Mouse (Mus musculus) embryonic stem cell, embryonic (primary cell): ENCODE measurements at regions not wholly inside any gene's neighbourhood (a gene's known extent, or its start where the extent isn't known, plus 50 kb on each side); places are given as distances from the start of the nearest gene placed in this dataset.

Experiments used
- CTCF ChIA-PET, 4 experiments: fragments of 300-600 bp in 2 of 4; fragments of 350-600 bp in 2 of 4; sonication (Branson Sonifier 250); formaldehyde crosslinking; loops; one replicate each; lab custom pipeline; 2022; ENCODE audit warnings: inconsistent platforms in 2 of 4; lab: Charles Lee
- POLR2A ChIA-PET, 4 experiments: fragments of 300-600 bp in 2 of 4; fragments of 350-600 bp in 2 of 4; sonication (Branson Sonifier 250); formaldehyde crosslinking; loops; one replicate each; lab custom pipeline; 2022; ENCODE audit warnings: antibody characterized with exemption in 4 of 4, inconsistent platforms in 1 of 4; lab: Charles Lee

DNA sequence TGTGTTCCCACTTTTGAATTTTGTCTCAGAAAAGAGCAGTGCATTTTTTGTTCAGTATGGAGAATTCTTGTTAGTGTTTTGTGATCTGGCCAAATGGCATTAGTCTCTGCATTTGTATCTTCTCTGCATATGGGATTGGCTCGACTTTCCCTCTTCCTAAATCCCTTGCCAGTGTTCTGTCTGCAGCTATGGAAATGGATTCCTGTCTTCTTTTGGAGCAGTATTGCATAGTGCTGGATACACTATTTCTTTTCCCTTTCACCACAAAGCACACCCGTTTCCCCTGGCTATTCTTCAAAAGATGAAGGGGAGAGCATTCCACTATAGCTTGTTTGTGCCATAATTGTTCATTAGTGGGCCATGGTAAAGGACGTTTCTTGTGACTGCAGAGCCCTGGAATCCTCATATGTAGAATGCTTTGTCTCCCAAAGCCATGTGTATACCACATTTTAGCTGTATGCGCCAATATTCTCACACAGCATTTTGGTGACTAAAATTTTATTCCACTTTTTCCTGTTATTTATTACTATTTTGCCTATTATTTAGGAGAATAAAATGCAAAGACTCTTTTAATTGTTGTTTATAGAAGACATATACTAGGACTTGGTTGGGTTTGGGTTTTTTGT lies 197.8 kb downstream of the Hs3st1 start:
- CTCF ChIA-PET = no interaction called here
- POLR2A ChIA-PET = no interaction called here

DNA sequence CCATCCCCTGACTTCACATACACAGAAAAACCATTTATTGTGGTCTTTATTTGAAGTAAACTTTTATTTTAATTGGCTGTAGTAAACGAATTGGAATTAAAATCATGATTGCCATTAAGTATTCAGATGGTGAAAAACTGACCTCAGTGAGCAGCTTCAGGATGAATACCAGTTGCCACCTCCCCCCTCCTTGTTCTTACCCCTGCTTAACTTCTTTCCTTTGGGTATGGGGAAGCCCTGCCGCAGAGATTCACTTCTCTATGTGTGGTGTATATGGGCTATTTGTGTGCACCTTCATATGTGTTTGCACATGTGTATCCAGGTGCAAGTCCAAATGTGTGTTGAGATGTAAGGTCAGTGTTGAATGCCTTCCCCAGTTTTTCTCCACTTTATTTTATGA lies 218.2 kb downstream of the Hs3st1 start:
- CTCF ChIA-PET = no interaction called here
- POLR2A ChIA-PET = interaction anchor here in 1 of 4 experiments (0.6 kb wide), 1 partner anchor 955 kb away, joined by 3 read pairs; no protein-coding TSS in a partner anchor

- CTCF ChIA-PET = interaction anchor here in 1 of 4 experiments (0.6 kb wide), 1 partner anchor 33 kb away, joined by 3 read pairs; no protein-coding TSS in a partner anchor
- POLR2A ChIA-PET = no interaction called here
Observed at GRCm38 (mm10) chr5:39536351-39536750, 218.9 kb downstream of the Hs3st1 start.

DNA sequence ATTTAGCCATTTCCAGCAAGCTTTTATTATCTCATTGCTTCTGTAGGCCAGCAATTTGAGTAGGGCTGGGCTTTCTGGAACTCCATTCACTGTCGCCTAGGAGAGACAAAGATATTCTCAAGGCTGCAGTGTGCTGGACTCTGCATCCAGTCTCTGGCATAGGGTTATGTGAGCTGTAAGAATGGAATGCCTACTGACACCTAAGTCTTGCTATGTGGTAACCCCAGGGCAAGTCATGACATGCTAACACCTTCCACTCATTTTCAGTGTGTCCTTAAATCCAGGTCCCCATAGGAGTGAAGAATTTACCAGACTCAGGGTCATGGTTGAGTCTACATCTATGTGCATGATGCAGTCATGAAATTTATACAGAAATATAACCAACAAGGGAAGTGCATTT lies 245.0 kb downstream of the Hs3st1 start:
- POLR2A ChIA-PET = no interaction called here
- CTCF ChIA-PET = no interaction called here

DNA sequence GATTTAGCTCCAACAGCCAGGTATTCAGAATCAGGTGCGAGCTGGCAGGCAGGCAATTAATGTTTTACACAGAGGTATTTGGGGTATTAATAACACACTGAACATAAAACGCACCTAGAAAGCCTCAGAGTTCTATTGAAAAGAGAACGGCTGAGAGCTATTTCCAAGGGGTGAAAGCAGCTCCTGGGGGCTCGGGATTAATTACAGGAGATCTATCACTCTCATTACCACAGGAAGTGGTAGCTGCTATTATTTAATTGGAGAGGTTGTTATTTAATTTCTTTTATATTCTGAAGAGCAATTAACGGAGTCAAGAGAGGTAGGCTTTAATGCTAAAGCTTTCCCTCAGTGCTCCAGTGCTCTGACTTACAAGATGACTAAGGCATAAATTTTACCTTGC lies 272.5 kb downstream of the Hs3st1 start:
- CTCF ChIA-PET = no interaction called here
- POLR2A ChIA-PET = no interaction called here

DNA sequence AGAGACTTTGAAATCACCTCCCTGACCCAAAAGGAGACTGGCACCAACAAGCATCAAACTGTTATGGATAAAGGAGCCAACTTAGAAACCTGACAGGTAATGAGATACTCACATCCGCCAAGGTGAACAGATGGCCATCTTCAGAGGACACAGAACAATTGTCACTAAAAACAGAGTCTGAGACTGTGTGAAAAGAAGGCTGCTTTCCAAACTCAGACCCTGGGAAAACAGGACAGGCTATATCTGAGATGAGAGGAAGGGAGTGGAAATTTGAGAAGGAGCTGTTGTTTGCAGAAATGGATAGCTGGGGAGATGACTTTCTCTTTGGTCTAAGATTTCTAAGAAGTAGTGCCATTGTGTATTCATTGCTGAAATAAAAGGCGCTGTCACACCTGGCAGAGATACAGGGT lies 297.2 kb downstream of the Hs3st1 start:
- CTCF ChIA-PET = no interaction called here
- POLR2A ChIA-PET = no interaction called here

- ChIA-PET CTCF (no interaction called here), POLR2A (interaction anchor here in 1 of 4 experiments (0.6 kb wide), 1 partner anchor 521 kb away, joined by 3 read pairs; no protein-coding TSS in a partner anchor)
Observed at GRCm38 (mm10) chr5:39453706-39454105, 301.6 kb downstream of the Hs3st1 start.

DNA sequence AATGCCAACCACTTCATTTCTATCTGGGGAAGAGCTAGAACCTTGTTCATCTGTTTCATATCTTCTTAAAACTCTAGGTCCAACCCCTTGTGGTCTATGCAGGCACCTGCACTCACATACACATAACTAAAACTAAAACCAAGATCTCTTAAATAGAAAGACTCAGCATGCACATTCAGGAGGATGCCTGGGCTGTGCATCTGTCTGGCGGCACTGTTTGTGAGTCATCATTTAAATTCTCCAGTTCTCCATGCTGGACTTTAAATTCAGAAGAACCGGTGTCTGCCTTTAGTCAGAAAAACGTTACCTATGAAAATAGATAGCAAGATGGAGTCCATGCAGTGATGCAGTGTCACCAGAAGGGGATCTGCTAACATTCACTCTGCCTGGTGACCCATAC lies 314.5 kb downstream of the Hs3st1 start:
- ChIA-PET CTCF (no interaction called here), POLR2A (no interaction called here)

- ChIA-PET POLR2A (no interaction called here), CTCF (no interaction called here)
Observed at GRCm38 (mm10) chr5:39437463-39438201, 317.6 kb downstream of the Hs3st1 start.

DNA sequence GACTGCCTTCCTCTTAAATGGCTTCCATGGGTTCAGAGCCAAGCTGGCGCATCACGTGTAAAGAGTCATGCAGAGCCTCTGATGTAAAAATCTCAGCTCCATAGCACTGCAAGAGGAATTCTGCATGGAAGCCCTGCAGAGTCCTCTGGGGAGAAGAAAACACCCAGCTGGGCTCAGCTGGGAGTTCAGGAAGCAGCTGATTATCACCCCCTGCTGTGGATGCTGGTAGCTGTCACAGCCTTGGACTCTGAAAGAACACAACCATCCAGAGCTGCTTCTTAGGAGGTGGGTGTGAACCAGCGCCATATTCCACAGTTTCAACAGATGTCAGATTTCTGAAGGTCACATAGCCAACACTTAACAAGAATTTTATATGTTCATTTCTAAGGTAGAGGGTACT lies 329.2 kb downstream of the Hs3st1 start:
- ChIA-PET CTCF (no interaction called here), POLR2A (interaction anchor here in 1 of 4 experiments (0.6 kb wide), 1 partner anchor 519 kb away, joined by 3 read pairs; no protein-coding TSS in a partner anchor)

DNA sequence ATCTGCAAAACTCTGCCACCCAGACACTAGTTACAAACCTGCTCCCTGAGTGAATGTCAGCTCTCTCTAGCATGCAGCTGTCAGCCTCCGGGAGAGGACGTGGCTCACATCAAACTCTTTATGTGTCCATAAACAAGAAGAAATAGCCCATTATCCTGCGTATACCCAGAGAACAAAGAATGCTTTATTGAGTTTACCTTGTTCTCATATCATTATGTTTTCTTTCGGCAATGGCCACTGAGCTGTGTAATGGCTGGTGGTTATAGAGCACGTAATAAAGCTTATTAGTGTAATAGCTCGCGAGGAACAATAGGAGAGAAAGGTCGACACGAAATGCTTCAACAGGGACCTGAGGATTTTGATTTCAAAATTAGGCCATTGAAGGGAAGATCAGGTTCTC lies 331.6 kb downstream of the Hs3st1 start:
- ChIA-PET POLR2A (no interaction called here), CTCF (no interaction called here)

- ChIA-PET POLR2A (no interaction called here), CTCF (no interaction called here)
Observed at GRCm38 (mm10) chr5:39418795-39419194, 336.5 kb downstream of the Hs3st1 start.

DNA sequence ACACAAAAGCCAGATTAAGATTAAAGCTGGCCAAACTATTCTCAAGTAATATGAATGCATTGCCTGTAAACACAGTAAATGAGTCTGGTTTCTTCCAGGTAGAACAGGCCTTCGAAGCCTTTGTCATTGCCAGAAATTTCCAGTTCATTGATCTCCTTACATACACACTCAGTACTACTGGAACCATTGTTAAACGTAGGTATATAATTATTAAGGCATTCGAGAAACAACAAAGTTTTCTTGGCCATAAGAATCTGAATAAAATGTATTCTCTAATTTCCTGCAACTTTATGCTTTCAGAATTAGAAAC lies 337.5 kb downstream of the Hs3st1 start:
- ChIA-PET CTCF (no interaction called here), POLR2A (no interaction called here)

- ChIA-PET POLR2A (no interaction called here), CTCF (no interaction called here)
Observed at GRCm38 (mm10) chr5:39417121-39417844, 338.0 kb downstream of the Hs3st1 start.

DNA sequence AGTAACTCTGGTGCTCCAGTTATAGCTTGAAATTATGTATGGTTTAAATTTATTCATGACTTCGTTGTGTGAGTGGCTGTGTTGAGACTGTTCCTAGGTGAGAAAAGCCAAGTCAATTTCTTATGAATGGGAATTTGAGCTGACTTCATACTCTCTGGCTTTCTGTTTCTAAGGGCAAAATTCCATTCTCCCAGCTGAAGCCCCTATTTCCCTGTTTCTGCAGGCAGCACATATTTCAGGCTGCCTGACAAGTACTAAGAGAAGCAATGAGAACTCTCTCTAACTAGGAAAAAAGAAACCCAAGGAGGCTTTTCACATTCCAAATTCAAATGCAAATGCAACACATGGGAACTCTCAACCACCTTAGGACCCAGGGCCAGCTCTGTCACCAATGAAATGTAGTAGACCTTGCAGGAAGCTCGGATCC lies 338.7 kb downstream of the Hs3st1 start:
- ChIA-PET CTCF (no interaction called here), POLR2A (no interaction called here)

GRCm38 (mm10) chr5:39412756-39413155 lies 342.5 kb downstream of the Hs3st1 start:
- POLR2A ChIA-PET = interaction anchor here in 1 of 4 experiments (0.7 kb wide), 1 partner anchor 346 kb away, joined by 6 read pairs; no protein-coding TSS in a partner anchor
- CTCF ChIA-PET = interaction anchor here in 1 of 4 experiments (0.7 kb wide), 1 partner anchor 1943 kb away, joined by 10 read pairs; no protein-coding TSS in a partner anchor

DNA sequence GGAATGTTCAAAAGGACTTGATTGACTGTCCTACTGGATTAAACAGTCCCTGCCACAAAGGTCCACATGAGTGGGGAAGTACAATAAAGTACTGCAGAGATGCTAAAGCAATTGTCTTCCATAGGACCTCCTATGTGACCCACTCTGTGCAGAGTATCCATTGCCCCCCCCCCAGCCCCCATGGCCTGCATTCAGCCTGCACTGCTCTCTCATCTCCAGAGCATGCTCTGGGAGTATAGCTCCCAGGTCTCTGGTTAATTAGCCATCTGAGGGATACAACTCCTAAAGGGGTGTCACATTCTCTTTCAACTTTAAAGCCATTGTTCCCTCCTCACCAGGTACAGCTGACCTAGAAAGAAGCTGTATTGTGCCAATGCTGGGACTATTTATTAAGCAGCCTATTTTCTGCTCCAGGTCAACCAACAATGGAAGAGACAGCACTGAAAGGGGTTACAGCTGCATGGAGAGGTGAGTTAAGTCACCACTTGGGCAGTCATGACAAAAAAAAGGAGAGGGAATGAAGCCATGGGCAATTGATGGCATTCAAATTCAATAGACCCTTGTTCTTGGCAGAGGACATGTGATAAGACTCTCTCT lies 364.8 kb downstream of the Hs3st1 start:
- POLR2A ChIA-PET = no interaction called here
- CTCF ChIA-PET = no interaction called here

- POLR2A ChIA-PET = no interaction called here
- CTCF ChIA-PET = no interaction called here
Observed at GRCm38 (mm10) chr5:39384410-39384809, 370.9 kb downstream of the Hs3st1 start.

DNA sequence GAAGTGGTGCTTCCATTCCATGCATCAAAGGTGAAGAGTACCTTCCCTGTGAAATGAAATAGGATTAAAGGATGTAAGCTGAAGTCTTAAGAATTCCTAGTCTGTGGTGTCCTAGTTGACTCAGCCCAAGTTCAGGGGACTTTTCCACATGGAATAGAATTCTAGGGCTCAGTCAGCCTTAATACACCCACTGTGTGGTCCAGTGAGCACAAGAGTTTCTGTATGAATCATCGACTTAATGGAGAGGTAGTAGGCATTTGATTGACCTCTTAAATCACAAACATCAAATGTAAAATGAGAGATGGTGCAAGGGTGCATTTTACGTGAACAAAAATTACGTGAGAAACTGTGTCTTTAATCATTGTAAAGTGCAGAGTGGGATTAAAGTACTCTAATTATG lies 381.1 kb downstream of the Hs3st1 start:
- CTCF ChIA-PET = no interaction called here

DNA sequence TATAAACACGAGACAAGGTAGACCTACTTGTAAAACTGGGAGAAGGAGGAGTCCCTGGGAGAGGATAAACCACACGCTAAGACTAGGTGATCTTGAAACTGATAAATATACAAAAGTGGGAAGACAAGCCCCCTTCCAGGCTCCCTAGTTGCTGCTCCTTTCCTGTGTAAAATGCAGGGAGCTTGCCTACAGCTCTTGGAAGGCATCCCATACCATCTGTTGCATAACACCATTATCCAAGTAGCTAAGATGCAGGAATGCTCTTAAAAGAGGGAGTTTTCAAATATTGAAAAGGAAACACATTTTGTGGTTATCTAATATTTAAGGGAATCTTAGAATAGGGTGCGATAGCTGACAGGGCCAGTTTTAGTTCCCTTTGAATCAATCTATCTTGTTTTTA lies 406.6 kb downstream of the Hs3st1 start:
- ChIA-PET POLR2A (interaction anchor here in 1 of 4 experiments (0.9 kb wide), 1 partner anchor 43 kb away, joined by 3 read pairs; no protein-coding TSS in a partner anchor), CTCF (no interaction called here)

More for the DNA sequence above, 381.1 kb downstream of the Hs3st1 start:
- POLR2A ChIA-PET = no interaction called here
